Mouse (Mus musculus) embryonic facial prominence, embryonic 11.5 days (tissue): ENCODE data around the gene Patl2. TPM values are rescaled to one million over a fixed set of nuclear protein-coding genes. Genes with fewer than 3 reads are reported as not detected.
"Not testable (repeated sequence)": the region's sequence is repeated elsewhere in the genome, so short reads cannot be mapped to it uniquely, and the experiment has no call there.

Source experiments
- ATAC-seq: fragments of 200-750 bp; cut with Nextera tagmentation; replicated peaks from 2 replicates; pipeline ENCODE4 v1.8.0; 2017; ENCODE audit warnings: low read depth; ENCODE audit not compliant: insufficient number of reproducible peaks, low FRiP score, low TSS enrichment
- DNase-seq: peaks from one replicate; pipeline ENCODE4 v3.0.0-alpha.2; 2015; ENCODE audit warnings: low spot score
- H3K27ac ChIP-seq: fragments of 300-500 bp; sonication (generic); replicated peaks from 2 replicates; pipeline ENCODE4 v1.5.1; 2014; ENCODE audit warnings: mild to moderate bottlenecking, low read depth, low read length, control low read depth
- H3K27me3 ChIP-seq: fragments of 300-500 bp; sonication (generic); 2 replicates; pipeline ENCODE4 v1.6.1; 2014; ENCODE audit warnings: mild to moderate bottlenecking, low read length, moderate library complexity, mixed read lengths; ENCODE audit not compliant: control insufficient read depth, insufficient read depth
- H3K36me3 ChIP-seq: fragments of 300-500 bp; sonication (generic); replicated peaks from 2 replicates; pipeline ENCODE4 v1.6.1; 2014; ENCODE audit warnings: low read depth, mild to moderate bottlenecking, low read length, moderate library complexity, mixed read lengths; ENCODE audit not compliant: control insufficient read depth, insufficient read depth
- H3K4me1 ChIP-seq: fragments of 300-500 bp; sonication (generic); 2 replicates; pipeline ENCODE4 v1.6.1; 2014; ENCODE audit warnings: low read length, mixed read lengths; ENCODE audit not compliant: control insufficient read depth, insufficient read depth
- H3K4me2 ChIP-seq: fragments of 300-500 bp; sonication (generic); 2 replicates; pipeline ENCODE4 v1.6.1; 2014; ENCODE audit warnings: low read depth, mild to moderate bottlenecking, control low read depth, low read length, moderate library complexity
- H3K4me3 ChIP-seq: fragments of 300-500 bp; sonication (generic); 2 replicates; pipeline ENCODE4 v1.5.1; 2014; ENCODE audit warnings: low read depth, low read length, control low read depth
- H3K9ac ChIP-seq: fragments of 300-500 bp; sonication (generic); replicated peaks from 2 replicates; pipeline ENCODE4 v1.6.1; 2014; ENCODE audit warnings: mild to moderate bottlenecking, control low read depth, low read length
- H3K9me3 ChIP-seq: fragments of 300-500 bp; sonication (generic); replicated peaks from 2 replicates; pipeline ENCODE4 v1.6.1; 2016; ENCODE audit warnings: mild to moderate bottlenecking, low read length, inconsistent platforms, mixed read lengths; ENCODE audit not compliant: control insufficient read depth
- WGBS: fragments of 180-500 bp; shearing (Covaris S2); extraction: QIAGEN DNeasy Blood & Tissue Kit; methylation state at CpG from one replicate; pipeline ENCODE4 v1.1.7; 2014; 5-methylcytosine and 5-hydroxymethylcytosine counted together
- polyA plus RNA-seq: library from polyadenylated mRNA; unstranded; fragments of >200 nt; fragmentation: Nextera tagmentation; extraction: Ambion mirVana; gene quantifications from 2 replicates; pipeline ENCODE4 v1.2.1, GENCODE M21; 2014

Patl2 gene
- polyA plus RNA-seq, 1 experiment from 2014 or later, result 0.11 TPM

- no peak overlapping the region for H3K9ac ChIP-seq
- H3K27me3 ChIP-seq, result no peaks in the 10 kb centered on the region
- DNase-seq (no peak), ATAC-seq (no peak)
- no peak overlapping the region for H3K27ac ChIP-seq
- H3K4me3 ChIP-seq, result no peak overlapping the region
- no peak overlapping the region for H3K4me2 ChIP-seq
- no peaks in the 10 kb centered on the region for H3K9me3 ChIP-seq
- WGBS, result 80% methylated on average over 14 of the region's 14 CpGs
- H3K4me1 ChIP-seq, result no peaks in the 10 kb centered on the region
- peaks cover 2% of the 10 kb centered on the region; the same call in 1 of the 2 replicates for H3K36me3 ChIP-seq
Observed at GRCm38 (mm10) chr2:122108101-122108500, 77.9 kb downstream of the Patl2 start.

DNA sequence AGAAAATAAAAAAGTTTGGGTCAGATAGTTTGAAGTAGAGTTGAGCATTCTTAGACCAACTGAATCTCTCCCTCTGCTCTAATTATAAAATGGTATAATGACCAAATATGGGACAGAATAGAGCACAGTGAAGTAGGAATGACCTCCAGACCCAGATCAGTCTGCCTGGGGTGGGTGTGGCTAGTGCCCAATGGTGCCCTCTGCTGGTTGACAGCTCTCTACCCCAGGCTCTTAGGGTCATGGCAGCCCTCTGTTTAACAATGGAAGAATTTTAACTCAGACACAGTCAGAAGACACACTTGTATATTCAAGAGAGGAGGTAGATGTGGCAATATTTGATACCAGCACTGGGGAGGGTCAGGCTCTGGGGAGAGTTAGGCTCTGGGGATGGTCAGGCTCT lies 83.9 kb downstream of the Patl2 start:
- H3K27me3 ChIP-seq, result no peaks in the 10 kb centered on the region
- no peak overlapping the region for H3K4me3 ChIP-seq
- no peaks in the 10 kb centered on the region for H3K4me1 ChIP-seq
- ATAC-seq, result no peak
- H3K4me2 ChIP-seq, result no peak overlapping the region
- no peak for DNase-seq
- H3K27ac ChIP-seq, result no peak overlapping the region
- H3K9ac ChIP-seq, result no peak overlapping the region
- H3K9me3 ChIP-seq, result no peaks in the 10 kb centered on the region
- no peaks in the 10 kb centered on the region; the same call in 1 of the 2 replicates for H3K36me3 ChIP-seq

DNA sequence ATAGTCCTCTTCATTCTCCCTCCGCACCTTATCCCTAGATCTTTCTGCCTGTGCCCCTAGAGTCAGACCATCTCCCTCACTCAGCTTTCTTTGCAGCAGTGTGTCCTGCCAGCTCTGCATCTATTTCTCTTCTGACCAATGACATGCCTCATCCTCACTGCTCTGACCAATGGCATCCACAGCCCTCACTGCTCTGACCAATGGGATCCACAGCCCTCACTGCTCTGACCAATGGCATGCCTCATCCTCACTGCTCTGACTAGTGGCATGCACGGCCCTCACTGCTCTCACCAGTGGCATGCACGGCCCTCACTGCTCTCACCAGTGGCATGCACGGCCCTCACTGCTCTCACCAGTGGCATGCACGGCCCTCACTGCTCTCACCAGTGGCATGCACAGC lies 88.3 kb downstream of the Patl2 start:
- H3K4me2 ChIP-seq, H3K9me3 ChIP-seq, DNase-seq, H3K27me3 ChIP-seq, H3K9ac ChIP-seq, H3K27ac ChIP-seq, H3K36me3 ChIP-seq, H3K4me1 ChIP-seq, H3K4me3 ChIP-seq: not testable (repeated sequence)
- WGBS, result 83% methylated on average over 5 of the region's 5 CpGs
- ATAC-seq, result 0 out of 2 replicates have a peak, but pooled peaks have one; percentile 56

DNA sequence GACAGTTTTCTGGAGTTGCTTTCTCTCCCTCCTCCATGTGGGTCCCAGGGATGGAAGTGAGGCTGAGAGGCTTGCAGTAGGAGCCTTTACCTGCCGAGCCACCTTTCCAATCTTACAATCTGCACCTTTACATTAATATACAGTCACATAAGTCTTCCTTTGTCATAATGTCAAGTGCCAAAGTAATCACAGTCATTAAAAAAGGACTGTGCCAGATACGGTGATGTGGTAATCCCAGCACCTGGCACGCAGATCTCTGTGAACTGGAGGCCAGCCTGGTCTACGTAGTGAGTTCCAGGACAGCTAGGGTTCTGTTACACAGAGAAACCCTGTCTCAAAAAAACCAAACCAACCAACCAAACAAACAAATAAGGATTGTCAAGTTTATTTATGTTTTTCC lies 92.1 kb downstream of the Patl2 start:
- Histone ChIP-seq H3K36me3 (no peaks in the 10 kb centered on the region), H3K27ac (no peak overlapping the region), H3K4me2 (no peak overlapping the region), H3K4me3 (no peak overlapping the region), H3K4me1 (no peaks in the 10 kb centered on the region), H3K9ac (no peak overlapping the region), H3K27me3 (no peaks in the 10 kb centered on the region), H3K9me3 (no peaks in the 10 kb centered on the region)
- no peak for ATAC-seq
- 95% methylated on average over 4 of the region's 4 CpGs for WGBS
- no peak for DNase-seq

GRCm38 (mm10) chr2:122086446-122086845 lies 99.5 kb downstream of the Patl2 start:
- Histone ChIP-seq H3K4me1 (no peaks in the 10 kb centered on the region), H3K4me3 (no peak overlapping the region), H3K36me3 (peaks cover 3% of the 10 kb centered on the region; the same call in 1 of the 2 replicates), H3K9me3 (no peaks in the 10 kb centered on the region), H3K27me3 (no peaks in the 10 kb centered on the region), H3K4me2 (no peak overlapping the region), H3K9ac (no peak overlapping the region), H3K27ac (no peak overlapping the region)
- 78% methylated on average over 4 of the region's 4 CpGs for WGBS
- no peak for DNase-seq
- ATAC-seq, result no peak

GRCm38 (mm10) chr2:122081728-122082456 lies 104.1 kb downstream of the Patl2 start:
- no peak for ATAC-seq
- no peak for DNase-seq
- Histone ChIP-seq H3K4me1 (no peaks in the 10 kb centered on the region), H3K4me2 (no peak overlapping the region), H3K9ac (no peak overlapping the region), H3K9me3 (no peaks in the 10 kb centered on the region), H3K27me3 (no peaks in the 10 kb centered on the region), H3K36me3 (peaks cover 3% of the 10 kb centered on the region; the same call in 1 of the 2 replicates), H3K27ac (no peak overlapping the region), H3K4me3 (no peak overlapping the region)
- WGBS, result 67% methylated on average over 7 of the region's 7 CpGs

Other genes with a start within 250 kb of the Patl2 start
- 67.6 and 68.4 TPM in 2 replicates for gene Ctdspl2, start 230.2 kb downstream of the Patl2 start, polyA plus RNA-seq
- gene Mageb3, start 230.1 kb downstream of the Patl2 start, polyA plus RNA-seq, result 0.29 and 0.69 TPM in 2 replicates
- gene Eif3j1, start 157.6 kb downstream of the Patl2 start, polyA plus RNA-seq, result 13.4 and 15.5 TPM in 2 replicates
- gene Spg11, start 67.8 kb downstream of the Patl2 start, polyA plus RNA-seq, result 10.7 and 10.9 TPM in 2 replicates
- gene B2m, start 38.5 kb downstream of the Patl2 start, polyA plus RNA-seq, result 153 and 159 TPM in 2 replicates
- not detected in 2 replicates for gene Trim69, start 25.5 kb downstream of the Patl2 start, polyA plus RNA-seq
- gene Terb2, start 83 bp upstream of the Patl2 start, polyA plus RNA-seq, result not detected in 2 replicates
- 29.3 and 29.9 TPM in 2 replicates for gene Sord, start 48.6 kb upstream of the Patl2 start, polyA plus RNA-seq
- gene Duox2, start 112.3 kb upstream of the Patl2 start, polyA plus RNA-seq, result not detected in 2 replicates
- gene Duoxa2, start 112.7 kb upstream of the Patl2 start, polyA plus RNA-seq, result not detected in 2 replicates
- gene Duoxa1, start 127.5 kb upstream of the Patl2 start, polyA plus RNA-seq, result 0.90 TPM in 1 of 2 replicates, not detected in the other
- gene Duox1, start 129.5 kb upstream of the Patl2 start, polyA plus RNA-seq, result 0.06 and 0.10 TPM in 2 replicates
- gene Shf, start 183.0 kb upstream of the Patl2 start, polyA plus RNA-seq, result 7.5 and 8.6 TPM in 2 replicates
- gene Slc28a2, start 240.3 kb upstream of the Patl2 start, polyA plus RNA-seq, result 0.15 and 0.28 TPM in 2 replicates